Mouse (Mus musculus) liver, embryonic 12.5 days (tissue): ENCODE data around the gene Smoc1. TPM values are rescaled to one million over a fixed set of nuclear protein-coding genes. Genes with fewer than 3 reads are reported as not detected.

Experiments used
- ATAC-seq: fragments of 200-750 bp; cut with Nextera tagmentation; 2 replicates; pipeline ENCODE4 v1.8.0; 2017; ENCODE audit warnings: moderate number of reproducible peaks, mild to moderate bottlenecking, moderate library complexity
- H3K27ac ChIP-seq: fragments of 300-500 bp; sonication (generic); 2 replicates; pipeline ENCODE4 v1.5.1; 2016; ENCODE audit warnings: mild to moderate bottlenecking
- H3K27me3 ChIP-seq: fragments of 300-500 bp; sonication (generic); replicated peaks from 2 replicates; pipeline ENCODE4 v1.6.1; 2016; ENCODE audit warnings: mild to moderate bottlenecking, moderate library complexity
- H3K36me3 ChIP-seq: fragments of 300-500 bp; sonication (generic); 2 replicates; pipeline ENCODE4 v1.6.1; 2016; ENCODE audit warnings: mild to moderate bottlenecking, moderate library complexity
- H3K4me1 ChIP-seq: fragments of 300-500 bp; sonication (generic); 2 replicates; pipeline ENCODE4 v1.6.1; 2016
- H3K4me2 ChIP-seq: fragments of 300-500 bp; sonication (generic); 2 replicates; pipeline ENCODE4 v1.6.1; 2016; ENCODE audit warnings: mild to moderate bottlenecking, moderate library complexity
- H3K4me3 ChIP-seq: fragments of 300-500 bp; sonication (generic); 2 replicates; pipeline ENCODE4 v1.5.1; 2016; ENCODE audit warnings: mild to moderate bottlenecking, moderate library complexity
- H3K9ac ChIP-seq: fragments of 300-500 bp; sonication (generic); 2 replicates; pipeline ENCODE4 v1.6.1; 2016; ENCODE audit warnings: mild to moderate bottlenecking, moderate library complexity
- H3K9me3 ChIP-seq: fragments of 300-500 bp; sonication (generic); replicated peaks from 2 replicates; pipeline ENCODE4 v1.6.1; 2016; ENCODE audit warnings: mild to moderate bottlenecking, moderate library complexity
- WGBS: fragments of 180-500 bp; shearing (Covaris S2); methylation state at CpG from one replicate; pipeline ENCODE4 v1.1.7; 2016; ENCODE audit not compliant: insufficient replicate concordance; 5-methylcytosine and 5-hydroxymethylcytosine counted together
- polyA plus RNA-seq: library from polyadenylated mRNA; unstranded; fragments of >200 nt; fragmentation: Nextera tagmentation; extraction: Ambion mirVana; gene quantifications from 2 replicates; pipeline ENCODE4 v1.2.1, GENCODE M21; 2016

Smoc1 gene
- polyA plus RNA-seq, 1 experiment from 2014 or later, result 7.9 TPM

DNA sequence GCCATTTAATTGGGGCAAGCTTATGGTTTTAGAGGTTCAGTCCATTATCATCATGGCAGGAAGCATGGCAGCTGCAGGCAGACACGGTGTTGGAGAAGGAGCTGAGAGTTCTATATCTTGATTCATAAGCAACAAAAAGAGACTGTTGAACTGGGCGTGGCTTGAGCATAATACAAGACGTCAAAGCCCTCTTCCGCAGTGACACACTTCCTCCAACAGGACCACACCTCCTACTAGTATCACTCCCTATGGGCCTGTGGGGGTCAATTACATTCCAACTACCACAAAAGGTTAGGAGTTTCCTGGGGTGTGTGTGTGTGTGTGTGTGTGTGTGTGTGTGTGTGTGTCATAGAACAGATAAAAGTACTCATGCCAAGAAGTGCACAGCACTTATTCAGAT is 25.7 kb upstream of the Smoc1 start:
- WGBS, result 51% methylated on average over 4 of the region's 4 CpGs
- ATAC-seq, result no peak
- H3K4me1 ChIP-seq, result no peaks in the 10 kb centered on the region
- H3K27ac ChIP-seq, result no peak overlapping the region
- H3K9ac ChIP-seq, result no peak overlapping the region
- H3K4me2 ChIP-seq, result no peak overlapping the region
- no peaks in the 10 kb centered on the region for H3K36me3 ChIP-seq
- no peak overlapping the region for H3K4me3 ChIP-seq
- H3K9me3 ChIP-seq, result no peaks in the 10 kb centered on the region
- peaks cover 33% of the 10 kb centered on the region for H3K27me3 ChIP-seq

DNA sequence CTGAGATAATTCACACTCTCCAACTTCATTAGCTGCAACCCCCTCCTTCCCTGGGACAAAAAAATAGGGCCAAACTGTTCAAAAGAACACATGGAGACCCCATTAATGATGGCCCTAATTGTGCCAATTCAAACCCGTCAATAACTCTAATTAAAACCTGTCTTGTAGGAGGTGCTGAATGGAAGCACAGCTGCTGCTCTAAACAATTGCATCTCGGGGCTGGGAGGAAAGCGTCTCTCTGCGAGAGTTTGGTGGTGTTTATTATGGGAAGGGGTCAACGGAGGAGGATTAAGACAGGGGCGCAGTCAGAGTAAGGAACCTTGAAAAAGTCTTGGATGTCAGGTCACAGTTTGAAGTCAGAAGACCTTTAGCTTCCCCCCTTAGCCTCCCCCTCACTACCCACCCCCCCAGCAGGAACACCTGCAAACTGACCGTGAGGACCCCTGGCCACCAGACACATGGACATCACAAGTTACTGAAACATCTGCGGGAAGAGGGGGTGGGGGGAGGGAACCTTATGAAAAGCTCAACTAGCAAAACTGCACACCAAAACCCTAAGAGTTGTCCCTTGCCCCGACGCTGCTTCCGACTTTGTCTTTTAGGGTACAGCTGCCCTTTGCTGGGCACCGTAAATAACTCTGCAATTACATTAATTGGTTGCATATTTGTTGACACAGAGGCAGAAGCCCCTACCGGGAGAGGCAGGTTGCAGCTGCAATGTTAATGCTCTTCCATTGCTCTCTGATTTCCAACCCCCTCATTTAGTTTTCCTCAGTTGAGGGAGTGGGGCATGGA is 23.6 kb upstream of the Smoc1 start:
- H3K4me2 ChIP-seq, result no peak overlapping the region
- H3K4me1 ChIP-seq, result no peaks in the 10 kb centered on the region
- WGBS, result 61% methylated on average over 13 of the region's 13 CpGs
- no peak overlapping the region for H3K9ac ChIP-seq
- H3K27ac ChIP-seq, result no peak overlapping the region
- H3K36me3 ChIP-seq, result no peaks in the 10 kb centered on the region
- no peaks in the 10 kb centered on the region for H3K9me3 ChIP-seq
- peaks cover 28% of the 10 kb centered on the region for H3K27me3 ChIP-seq
- ATAC-seq, result no peak
- no peak overlapping the region for H3K4me3 ChIP-seq

DNA sequence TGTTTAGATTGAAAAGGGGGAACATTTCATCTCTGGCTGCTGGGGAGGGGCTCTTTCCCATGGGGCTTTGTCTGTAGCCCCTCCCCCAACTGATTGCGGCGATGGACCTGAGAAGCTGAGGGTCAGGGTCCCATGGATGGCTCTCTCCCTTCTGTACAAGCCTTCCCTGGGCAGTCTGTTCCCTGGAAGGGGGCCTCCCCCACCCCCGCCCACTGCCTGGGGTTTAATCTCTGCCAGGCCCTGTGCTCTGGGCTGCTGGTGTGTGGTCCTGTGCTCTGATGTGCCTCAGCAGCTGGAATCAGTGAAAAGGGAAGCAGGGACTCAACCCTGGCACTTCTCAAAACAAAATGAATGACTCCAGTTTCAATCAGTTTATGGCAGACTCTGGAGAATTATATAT is 16.8 kb upstream of the Smoc1 start:
- Histone ChIP-seq H3K27ac (no peak overlapping the region), H3K9ac (no peak overlapping the region), H3K4me1 (no peaks in the 10 kb centered on the region), H3K36me3 (no peaks in the 10 kb centered on the region), H3K9me3 (no peaks in the 10 kb centered on the region), H3K4me3 (no peak overlapping the region), H3K27me3 (no peaks in the 10 kb centered on the region), H3K4me2 (no peak overlapping the region)
- WGBS, result 37% methylated on average over 3 of the region's 3 CpGs
- no peak for ATAC-seq

DNA sequence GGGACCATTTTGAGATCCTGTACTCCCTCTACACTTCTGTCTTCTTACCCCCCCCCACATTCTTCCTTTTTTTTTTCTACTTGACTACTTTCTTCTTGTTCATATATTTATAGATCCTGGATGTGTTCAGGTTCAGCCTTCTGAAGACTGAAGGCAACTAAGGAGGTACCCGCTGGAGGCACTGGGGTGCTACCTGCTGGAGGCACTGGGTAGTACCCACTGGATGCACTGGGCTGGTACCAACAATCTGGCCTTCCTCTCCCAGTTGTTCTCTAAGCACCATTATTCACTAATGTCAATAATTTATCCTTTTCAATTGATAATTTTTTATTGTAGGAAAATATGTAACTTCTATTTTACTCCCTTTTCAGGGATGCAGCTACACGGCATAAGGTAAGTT is 14.6 kb upstream of the Smoc1 start:
- no peak for ATAC-seq
- Histone ChIP-seq H3K27me3 (no peaks in the 10 kb centered on the region), H3K9ac (no peak overlapping the region), H3K4me1 (no peaks in the 10 kb centered on the region), H3K9me3 (no peaks in the 10 kb centered on the region), H3K36me3 (no peaks in the 10 kb centered on the region), H3K27ac (no peak overlapping the region), H3K4me2 (no peak overlapping the region), H3K4me3 (no peak overlapping the region)
- WGBS, result 61% methylated on average over 2 of the region's 2 CpGs

DNA sequence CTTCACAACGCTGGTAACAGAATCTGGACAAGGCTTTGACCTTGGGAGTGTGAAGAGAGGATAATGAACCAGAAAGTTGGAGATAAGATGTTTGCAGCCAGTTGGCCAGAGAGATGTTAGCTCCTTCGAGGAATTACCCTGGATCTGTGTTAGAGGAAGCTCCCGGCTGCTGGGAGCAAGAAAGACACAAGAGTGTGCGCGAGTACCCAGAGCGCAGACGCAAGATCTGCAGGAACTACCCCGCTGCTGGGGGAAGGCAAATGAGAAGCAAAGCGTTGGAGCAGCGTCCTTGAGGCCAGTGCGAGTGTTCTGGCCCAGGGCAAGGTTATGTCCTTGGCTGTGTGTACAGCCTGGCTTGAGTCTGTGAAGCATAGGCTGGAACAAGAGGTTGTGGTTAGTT is 13.1 kb upstream of the Smoc1 start:
- Histone ChIP-seq H3K9me3 (no peaks in the 10 kb centered on the region), H3K9ac (no peak overlapping the region), H3K27me3 (no peaks in the 10 kb centered on the region), H3K36me3 (no peaks in the 10 kb centered on the region), H3K4me3 (no peak overlapping the region), H3K4me1 (no peaks in the 10 kb centered on the region), H3K27ac (no peak overlapping the region), H3K4me2 (no peak overlapping the region)
- ATAC-seq, result no peak
- WGBS, result 66% methylated on average over 11 of the region's 11 CpGs

DNA sequence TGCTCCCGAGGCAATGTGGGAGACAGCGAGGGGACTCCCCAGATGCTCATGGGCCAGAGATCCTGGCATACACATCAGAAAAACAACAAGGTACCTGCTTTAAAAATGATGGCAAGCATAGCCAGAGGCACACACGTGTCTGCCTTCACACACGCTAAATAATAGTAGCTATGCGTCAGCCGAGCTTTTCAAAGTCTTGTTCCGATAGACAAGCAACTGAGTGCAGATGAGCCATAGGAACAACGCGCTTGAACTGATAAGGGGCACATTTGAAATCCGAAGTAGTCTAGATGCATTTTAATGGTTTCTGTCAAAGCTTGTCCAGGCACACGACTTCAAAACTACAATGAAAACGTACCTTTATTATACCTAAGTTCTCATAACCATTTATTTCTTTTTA is 9.0 kb upstream of the Smoc1 start:
- 80% methylated on average over 12 of the region's 12 CpGs for WGBS
- H3K9me3 ChIP-seq, result no peaks in the 10 kb centered on the region
- H3K27ac ChIP-seq, result no peak overlapping the region
- no peaks in the 10 kb centered on the region for H3K36me3 ChIP-seq
- no peak for ATAC-seq
- H3K4me3 ChIP-seq, result no peak overlapping the region
- H3K4me2 ChIP-seq, result no peak overlapping the region
- no peaks in the 10 kb centered on the region for H3K27me3 ChIP-seq
- H3K4me1 ChIP-seq, result no peaks in the 10 kb centered on the region
- H3K9ac ChIP-seq, result no peak overlapping the region

DNA sequence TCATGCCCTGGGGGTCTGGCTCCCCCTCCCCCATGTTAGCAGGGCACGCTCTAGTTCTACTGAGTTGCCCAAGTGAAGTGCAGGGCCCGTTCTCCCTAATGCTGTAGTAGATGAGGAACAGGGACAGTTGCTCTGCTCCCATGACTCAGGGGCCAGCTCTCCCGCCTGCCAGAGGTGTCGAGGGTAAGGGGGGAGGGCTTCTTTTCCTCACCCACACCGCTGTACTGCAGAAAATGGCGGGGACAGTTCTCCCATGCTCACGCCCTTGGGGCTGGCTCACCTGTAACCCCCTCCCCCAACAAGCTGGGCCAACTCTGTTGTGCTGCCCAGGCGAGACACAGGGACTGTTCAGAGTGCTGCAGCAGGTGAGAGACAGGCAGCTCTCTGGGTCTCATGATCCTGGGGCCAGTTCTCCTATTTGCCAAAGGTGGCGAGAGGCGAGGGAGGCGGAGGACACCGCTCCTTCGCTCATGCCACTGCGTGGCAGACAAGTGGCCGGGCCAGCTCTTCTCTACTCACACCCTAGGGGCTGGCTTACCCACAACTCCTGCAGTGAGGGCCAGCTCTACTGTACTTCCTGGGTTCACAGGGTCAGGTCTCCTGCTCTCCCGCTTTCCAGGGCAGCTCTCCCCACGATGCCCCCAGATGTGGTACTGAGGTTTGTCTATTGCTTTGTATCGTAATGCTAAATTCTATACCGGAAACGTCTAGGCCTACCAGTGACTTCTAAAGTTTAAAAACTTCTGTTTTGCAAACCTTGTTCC is 7.9 kb upstream of the Smoc1 start:
- Histone ChIP-seq H3K4me1 (no peaks in the 10 kb centered on the region), H3K27me3 (no peaks in the 10 kb centered on the region), H3K9me3 (no peaks in the 10 kb centered on the region), H3K27ac (no peak overlapping the region), H3K4me2 (peak overlapping the region; percentile 19; the same call in 1 of the 2 replicates), H3K4me3 (peak overlapping the region; percentile 12; the same call in 1 of the 2 replicates), H3K9ac (no peak overlapping the region), H3K36me3 (no peaks in the 10 kb centered on the region)
- 64% methylated on average over 20 of the region's 20 CpGs for WGBS
- ATAC-seq, result peak; percentile 40; the same call in 1 of the 2 replicates

DNA sequence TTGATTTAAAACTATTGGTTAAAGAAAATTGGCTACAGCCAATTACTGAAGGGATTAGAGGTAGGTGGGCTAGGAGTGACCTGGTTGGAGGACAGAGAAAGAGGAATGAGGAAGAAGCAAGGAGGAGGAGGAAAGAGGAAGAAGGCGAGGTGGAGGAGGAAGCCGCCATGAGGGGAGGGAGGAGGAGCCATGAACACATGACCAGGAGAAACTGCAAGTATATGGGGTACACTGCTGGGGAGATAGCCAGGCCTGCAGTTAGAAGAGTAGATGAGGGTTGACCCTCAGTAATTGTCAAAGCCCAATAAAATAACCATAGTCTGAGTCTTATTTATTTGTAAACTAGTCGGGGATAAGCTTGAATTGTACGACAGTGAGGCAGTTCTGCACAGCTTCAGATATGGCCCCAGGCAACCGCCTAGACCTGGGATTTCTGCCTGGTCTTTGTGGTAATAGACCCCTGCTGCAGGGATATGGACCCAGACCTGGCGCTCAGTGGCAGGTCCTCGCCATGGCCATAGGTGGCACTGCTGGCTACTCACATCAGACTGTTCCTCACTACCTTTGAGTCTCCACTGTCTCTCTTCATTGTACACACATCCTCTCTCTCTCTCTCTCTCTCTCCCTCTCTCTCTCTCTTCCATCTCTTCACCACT is 7.2 kb upstream of the Smoc1 start:
- Histone ChIP-seq H3K4me1 (no peaks in the 10 kb centered on the region), H3K27me3 (peaks cover 1% of the 10 kb centered on the region; the same call in 1 of the 2 replicates), H3K9ac (no peak overlapping the region), H3K36me3 (no peaks in the 10 kb centered on the region), H3K9me3 (no peaks in the 10 kb centered on the region), H3K4me2 (no peak overlapping the region), H3K27ac (no peak overlapping the region), H3K4me3 (no peak overlapping the region; the same call in 1 of the 2 replicates)
- WGBS, result 62% methylated on average over 7 of the region's 7 CpGs
- peak; percentile 47; the same call in 1 of the 2 replicates for ATAC-seq

DNA sequence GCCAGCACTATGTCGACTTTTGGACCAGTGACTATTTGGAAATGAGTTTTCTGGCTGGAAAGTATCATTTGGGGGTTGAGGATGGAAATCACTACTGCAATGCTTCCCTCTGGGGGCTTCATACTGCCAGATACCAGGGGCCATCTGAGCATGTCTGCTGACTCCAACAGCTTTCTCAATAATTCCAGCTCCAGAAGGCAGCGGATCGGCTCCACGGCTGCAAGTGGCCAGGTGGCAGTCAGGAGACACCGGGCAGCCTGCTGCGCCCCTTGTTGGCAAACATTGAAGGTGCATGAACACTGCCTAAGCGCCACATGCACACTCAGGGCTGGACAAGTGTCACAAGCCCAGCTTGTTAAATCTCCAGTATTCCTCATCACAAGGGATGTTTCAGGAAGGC is 2.2 kb upstream of the Smoc1 start:
- H3K9me3 ChIP-seq, result no peaks in the 10 kb centered on the region
- 77% methylated on average over 7 of the region's 7 CpGs for WGBS
- peaks cover 43% of the 10 kb centered on the region for H3K27me3 ChIP-seq
- no peak overlapping the region for H3K9ac ChIP-seq
- no peaks in the 10 kb centered on the region for H3K36me3 ChIP-seq
- H3K4me3 ChIP-seq, result no peak overlapping the region
- no peak for ATAC-seq
- H3K4me1 ChIP-seq, result no peaks in the 10 kb centered on the region
- no peak overlapping the region for H3K4me2 ChIP-seq
- H3K27ac ChIP-seq, result no peak overlapping the region

DNA sequence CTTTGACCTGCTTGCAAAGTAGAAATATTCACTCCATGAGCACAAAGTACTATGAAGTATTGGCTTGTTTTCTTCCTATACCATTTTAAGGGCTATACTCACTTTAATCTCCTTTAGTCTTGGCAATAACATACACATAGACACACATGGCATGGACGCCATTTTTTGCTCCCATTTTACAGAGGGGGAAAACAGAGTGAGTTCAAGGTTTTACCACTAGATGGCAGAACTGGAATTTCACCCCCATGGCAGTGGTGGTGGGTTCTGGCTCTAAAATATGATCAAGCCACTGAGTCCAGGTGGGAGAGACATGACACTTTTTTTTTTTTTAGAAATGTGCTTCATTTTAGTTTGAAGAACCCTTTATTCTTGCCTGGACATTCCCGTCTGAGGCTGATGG is 1.6 kb upstream of the Smoc1 start:
- H3K36me3 ChIP-seq, result no peaks in the 10 kb centered on the region
- peaks cover 49% of the 10 kb centered on the region for H3K27me3 ChIP-seq
- no peak overlapping the region for H3K4me3 ChIP-seq
- no peak overlapping the region for H3K27ac ChIP-seq
- no peak for ATAC-seq
- H3K9ac ChIP-seq, result no peak overlapping the region
- H3K4me1 ChIP-seq, result no peaks in the 10 kb centered on the region
- no peaks in the 10 kb centered on the region for H3K9me3 ChIP-seq
- 43% methylated on average over 2 of the region's 2 CpGs for WGBS
- no peak overlapping the region for H3K4me2 ChIP-seq

DNA sequence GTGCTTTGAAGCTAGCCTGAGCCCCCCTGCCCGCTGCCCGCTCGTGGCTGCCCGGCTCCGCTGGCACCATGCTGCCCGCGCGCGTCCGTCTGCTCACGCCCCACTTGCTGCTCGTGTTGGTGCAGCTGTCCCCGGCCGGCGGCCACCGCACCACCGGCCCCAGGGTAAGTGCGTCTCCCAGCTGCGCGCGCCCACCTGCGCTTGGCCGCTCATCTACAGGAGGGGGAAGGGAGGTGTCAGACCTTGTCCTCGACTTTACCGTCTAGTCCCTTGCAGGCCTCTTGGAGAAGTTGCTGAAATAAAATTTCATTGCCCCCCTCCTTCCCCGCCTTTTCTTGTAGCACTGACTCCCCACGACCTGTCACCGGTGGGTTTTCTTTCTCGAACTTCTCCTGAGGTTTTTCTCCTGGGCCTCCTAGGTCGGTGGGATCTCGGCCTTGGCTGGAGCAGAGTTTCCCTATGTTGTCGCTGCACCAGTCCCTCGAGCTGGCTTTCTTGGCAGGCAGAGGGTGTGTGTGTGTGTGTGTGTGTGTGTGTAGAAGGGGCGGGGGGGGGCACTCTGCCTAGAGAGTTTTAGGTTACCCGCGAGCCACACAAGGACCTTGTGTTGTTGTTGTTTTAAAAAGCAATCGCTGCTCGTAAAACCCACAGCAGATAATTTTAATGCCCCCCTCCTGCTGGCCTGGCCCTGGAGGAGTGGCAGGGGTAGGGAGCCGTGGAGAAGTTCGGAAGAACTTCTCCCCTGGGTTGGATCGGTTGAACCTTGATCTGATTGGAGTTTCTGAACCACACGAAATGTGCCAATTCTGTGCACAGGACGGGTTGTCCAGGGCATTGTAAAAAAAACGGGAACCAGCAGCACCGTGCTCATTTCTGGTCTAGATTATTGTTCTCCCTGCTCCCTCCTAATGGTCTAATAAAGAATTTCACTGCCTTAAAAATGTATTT is 661 bp downstream of the Smoc1 start:
- Histone ChIP-seq H3K27me3 (peaks cover 51% of the 10 kb centered on the region), H3K27ac (no peak overlapping the region), H3K36me3 (no peaks in the 10 kb centered on the region), H3K9ac (peak overlapping the region; percentile 48), H3K9me3 (no peaks in the 10 kb centered on the region), H3K4me2 (peak overlapping the region; percentile 67), H3K4me1 (no peaks in the 10 kb centered on the region), H3K4me3 (peak overlapping the region; percentile 56)
- 0 out of 2 replicates have a peak, but pooled peaks have one; percentile 35 for ATAC-seq
- 7% methylated on average over 45 of the region's 45 CpGs for WGBS
